Mouse (Mus musculus) spleen, embryonic (tissue): ENCODE results near the gene Tshz3.

Experiments
- CTCF ChIA-PET: fragments of 350-600 bp; sonication (Branson Sonifier 250); formaldehyde crosslinking; loops from one replicate; lab custom pipeline; 2022; lab: Charles Lee

The Tshz3 gene

DNA sequence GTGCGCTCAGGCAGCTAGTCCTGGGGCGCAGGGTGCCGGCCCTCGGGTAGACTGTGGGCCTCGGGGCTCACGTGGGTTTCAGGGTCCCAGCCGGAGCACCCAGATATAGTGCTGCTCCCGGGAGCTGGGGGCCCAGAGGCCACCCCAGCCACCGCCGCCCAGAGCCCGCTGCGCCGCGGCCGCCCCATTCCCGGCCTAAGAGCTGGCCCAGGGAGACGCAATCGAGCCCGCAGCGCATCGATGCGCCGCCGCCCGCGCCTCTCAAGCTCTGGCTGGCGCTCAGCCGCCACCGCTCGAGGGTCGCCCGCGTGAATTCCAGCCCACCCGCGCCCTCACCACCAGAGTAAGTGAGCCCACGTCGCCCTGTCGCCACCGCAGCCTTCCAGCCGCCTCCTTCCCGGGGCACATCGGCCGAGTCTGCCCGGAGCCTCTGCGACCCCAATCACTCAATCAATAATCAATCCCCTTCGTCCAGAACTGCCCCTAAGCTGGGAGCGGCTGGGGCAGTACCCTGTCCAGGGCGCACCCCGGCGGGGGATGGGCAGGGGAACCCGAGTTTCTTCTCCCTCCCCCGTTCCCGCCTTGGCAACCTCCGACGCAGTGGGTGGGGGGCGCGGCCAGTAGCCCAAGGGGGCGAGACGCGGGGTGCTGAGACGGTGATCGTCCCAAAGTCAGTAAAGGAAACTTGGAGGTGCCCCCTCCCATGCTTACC, 1.4 kb upstream of the Tshz3 start:
- CTCF ChIA-PET: no interaction called here

DNA sequence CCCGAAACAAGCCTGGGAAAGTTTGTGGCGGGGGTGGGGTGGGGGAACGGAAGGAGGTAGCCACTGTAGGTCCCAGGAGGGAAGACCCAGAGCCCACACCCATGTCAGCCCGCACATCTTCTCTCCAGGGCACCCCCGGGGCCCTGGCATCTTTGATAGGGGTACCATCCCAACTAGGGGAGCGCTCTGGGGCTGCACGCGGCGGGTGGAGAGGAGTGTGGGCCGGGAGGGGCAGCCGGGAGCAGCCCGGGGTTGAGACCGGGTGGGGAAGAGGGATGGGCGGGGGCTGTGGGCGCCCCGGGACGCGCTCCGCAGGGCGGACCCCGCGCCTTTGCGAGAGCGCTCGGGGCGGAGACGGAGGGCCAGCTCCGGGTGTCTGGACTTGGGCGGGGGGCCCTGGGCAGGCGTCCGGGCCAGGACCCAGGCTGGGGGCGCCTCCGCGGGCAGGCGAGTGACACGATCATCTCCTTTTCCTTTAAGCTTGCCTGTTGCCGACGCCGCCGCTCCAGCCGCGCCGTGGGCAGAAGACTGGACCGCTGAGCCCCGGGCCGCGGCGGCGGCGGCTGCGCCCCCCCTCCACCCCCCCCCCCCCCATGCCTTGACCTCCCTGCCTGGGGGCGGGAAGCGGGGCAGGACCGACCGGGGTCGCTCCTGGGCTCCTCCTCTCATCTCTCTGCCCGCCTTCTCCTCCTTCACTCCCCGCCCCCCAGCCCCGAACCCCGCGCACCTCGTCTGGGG, 631 bp upstream of the Tshz3 start:
- CTCF ChIA-PET: no interaction called here

GRCm38 (mm10) chr7:36698589-36698946, 650 bp downstream of the Tshz3 start:
- CTCF ChIA-PET: no interaction called here

- CTCF ChIA-PET: no interaction called here
Observed at GRCm38 (mm10) chr7:36699001-36699987, 1.4 kb downstream of the Tshz3 start.

- CTCF ChIA-PET: no interaction called here
Observed at GRCm38 (mm10) chr7:36706636-36707035, 8.7 kb downstream of the Tshz3 start.

DNA sequence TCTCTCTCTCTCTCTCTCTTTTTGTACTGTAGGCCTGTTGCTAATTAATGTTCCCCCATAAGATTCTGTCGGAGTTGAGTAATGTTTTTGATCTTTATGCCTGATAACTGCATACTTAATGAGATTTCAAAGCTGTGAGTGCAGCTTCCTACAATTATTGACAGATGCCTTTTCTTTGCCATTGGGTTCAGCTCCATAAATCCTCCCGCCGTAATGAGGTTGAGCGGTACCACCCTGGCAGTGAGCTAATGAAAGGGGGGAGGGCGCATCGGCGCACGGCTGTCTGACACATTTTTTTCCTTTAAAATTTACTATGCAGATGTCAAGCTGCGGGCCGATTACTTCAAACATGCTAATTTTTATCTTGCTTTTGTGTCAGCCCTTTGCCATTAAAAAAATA, 9.3 kb downstream of the Tshz3 start:
- CTCF ChIA-PET: interaction anchor here (0.7 kb wide), 1 partner anchor 637 kb away, joined by 3 read pairs; no protein-coding TSS in a partner anchor

- CTCF ChIA-PET: interaction anchor here (0.7 kb wide), 1 partner anchor 636 kb away, joined by 3 read pairs; no protein-coding TSS in a partner anchor
Observed at GRCm38 (mm10) chr7:36707681-36708350, 9.9 kb downstream of the Tshz3 start.

- CTCF ChIA-PET: no interaction called here
Observed at GRCm38 (mm10) chr7:36708823-36709222, 10.9 kb downstream of the Tshz3 start.

DNA sequence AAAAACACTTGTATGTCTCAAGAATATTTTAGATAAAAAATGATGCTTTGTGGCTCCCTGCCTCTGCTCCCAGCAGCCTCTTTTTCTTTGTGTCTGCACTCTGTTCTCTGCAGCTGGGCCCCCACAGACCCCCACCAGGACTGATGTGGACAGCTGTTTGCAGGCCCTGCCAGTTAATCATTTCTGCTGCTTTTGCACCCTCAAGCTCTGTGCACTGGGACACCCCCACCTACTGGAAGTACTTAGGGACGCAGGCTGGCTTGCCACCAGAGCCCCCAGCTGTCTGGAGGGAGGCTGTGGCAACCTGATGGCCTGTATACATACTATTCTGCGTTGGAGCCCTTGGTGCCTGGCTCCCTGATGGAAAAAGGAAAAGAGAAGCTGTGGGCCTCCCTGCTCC, 11.3 kb downstream of the Tshz3 start:
- CTCF ChIA-PET: no interaction called here

GRCm38 (mm10) chr7:36709974-36710373, 12.1 kb downstream of the Tshz3 start:
- CTCF ChIA-PET: no interaction called here

GRCm38 (mm10) chr7:36710387-36710786, 12.5 kb downstream of the Tshz3 start:
- CTCF ChIA-PET: no interaction called here

DNA sequence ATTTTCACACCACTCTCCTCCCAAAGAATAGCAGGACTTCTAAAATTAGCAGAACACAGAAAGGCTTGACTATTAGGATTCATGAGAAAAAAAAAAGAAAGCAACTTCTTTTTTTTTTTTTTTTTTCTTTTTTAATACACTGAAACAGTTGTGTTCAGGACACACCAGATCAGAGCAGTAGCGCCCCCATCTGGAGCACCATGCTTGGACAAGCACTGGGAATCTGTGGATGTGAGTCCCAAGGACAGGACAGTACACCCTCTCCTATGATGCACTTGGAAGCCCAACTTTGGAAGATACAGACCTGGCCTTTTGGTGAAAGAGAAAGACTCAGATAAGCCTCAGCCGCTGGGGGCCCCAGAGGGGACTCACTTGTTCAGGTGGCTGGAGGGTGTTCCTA, 13.8 kb downstream of the Tshz3 start:
- CTCF ChIA-PET: no interaction called here

DNA sequence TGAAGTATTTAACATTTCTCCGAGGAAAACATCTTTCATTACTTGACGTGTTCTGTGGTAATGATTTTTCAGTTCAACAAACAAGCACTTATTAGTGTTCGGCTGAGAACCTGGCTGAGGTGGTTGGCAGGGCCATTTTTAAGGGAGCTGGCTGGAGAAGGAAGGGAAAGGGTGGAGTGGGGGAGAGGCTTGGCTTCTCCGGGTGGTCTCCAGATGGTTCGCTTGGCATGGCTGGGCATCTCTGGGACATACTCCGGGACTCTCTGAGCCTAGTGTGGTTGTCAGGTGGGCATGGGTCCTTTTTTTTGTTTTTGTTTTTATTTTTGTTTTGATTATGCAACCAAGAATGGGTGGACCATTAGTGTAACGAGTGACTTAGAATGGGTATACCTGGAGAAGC, 16.4 kb downstream of the Tshz3 start:
- CTCF ChIA-PET: no interaction called here

DNA sequence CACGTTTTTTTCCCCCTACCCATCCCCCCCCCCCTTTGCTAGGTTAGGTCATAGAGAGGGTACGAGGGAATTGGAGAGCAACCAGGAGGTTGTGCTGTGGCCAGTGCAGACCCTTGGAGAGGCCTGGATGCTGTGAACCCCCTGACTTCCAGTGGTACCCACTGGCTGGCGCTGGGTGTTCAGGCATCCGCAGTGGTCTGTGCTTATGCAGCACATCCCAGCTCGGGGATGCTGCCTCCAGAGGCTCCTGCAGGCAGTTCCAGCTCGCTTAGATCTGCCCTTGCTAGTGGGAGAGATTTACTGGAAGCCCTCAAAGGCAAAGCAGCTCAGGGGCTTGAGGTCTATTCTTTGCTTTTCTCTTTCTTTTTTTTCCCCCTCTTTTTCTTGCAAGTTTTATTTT, 19.3 kb downstream of the Tshz3 start:
- CTCF ChIA-PET: no interaction called here

DNA sequence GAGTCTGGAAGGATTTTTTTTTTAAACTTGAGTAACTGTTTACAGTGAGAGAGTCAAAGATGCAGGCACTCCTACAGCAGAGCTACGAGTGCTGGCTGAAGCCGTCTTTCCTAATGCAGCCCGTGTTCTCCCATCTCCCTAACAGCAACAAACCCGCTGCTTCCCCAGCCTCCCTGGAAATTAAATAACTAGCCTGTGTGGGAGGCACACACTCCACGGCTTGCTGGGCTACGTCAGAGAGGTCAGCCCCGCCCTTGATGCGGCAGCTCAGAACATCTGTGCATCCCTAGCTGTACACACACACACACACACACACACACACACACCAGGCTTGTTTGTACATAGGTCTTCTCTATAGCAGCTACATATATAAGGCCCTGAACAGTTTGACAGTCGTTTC, 22.9 kb downstream of the Tshz3 start:
- CTCF ChIA-PET: no interaction called here

GRCm38 (mm10) chr7:36736303-36737050, 38.6 kb downstream of the Tshz3 start:
- CTCF ChIA-PET: no interaction called here

DNA sequence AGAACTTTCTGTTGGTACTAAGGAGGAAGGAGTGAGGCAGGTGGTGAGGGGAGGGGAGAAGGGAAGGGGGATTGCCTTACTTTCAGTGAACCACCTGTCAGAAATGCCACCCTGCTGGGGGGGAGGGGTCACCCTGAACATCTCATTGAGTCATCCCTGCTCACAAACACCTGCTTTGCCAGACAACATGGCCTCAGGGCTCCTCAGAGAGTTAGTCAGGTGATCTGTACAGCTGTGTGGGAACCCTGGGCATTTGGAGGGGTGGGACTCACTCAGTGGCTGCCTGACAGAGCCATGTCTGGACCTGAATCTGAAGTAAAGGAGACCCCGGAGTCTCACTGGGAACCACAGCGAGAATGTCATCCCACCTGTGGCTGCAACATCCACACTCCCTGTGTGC, 53.6 kb downstream of the Tshz3 start:
- CTCF ChIA-PET: no interaction called here

DNA sequence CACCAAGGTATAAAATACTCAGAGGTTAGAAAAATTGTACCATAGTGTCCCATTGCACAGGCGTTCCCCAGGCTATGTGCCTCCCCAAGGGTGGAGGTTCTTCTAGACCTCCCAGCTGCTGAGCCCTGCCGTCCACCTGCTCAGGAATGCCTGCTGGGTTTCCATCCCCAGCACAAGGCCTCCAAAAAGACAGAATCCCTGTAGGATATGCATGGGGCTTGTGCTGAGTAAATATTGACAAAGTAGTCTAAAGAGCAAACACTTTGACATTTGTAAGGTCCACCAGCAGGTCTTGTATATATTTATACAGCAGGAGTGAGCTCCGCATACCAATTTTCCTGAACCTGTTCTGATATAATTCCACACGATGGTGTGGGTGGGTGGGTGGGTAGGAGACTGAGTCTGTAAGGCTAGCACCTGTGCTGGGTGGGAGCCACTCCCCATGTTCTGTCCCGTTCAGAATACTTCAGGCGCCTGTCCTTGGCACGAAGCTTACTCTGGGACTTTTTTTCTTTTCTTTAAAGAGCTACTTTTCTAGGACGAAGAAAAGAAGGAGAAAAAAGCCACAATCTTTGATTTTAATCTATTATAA, 69.7 kb downstream of the Tshz3 start:
- CTCF ChIA-PET: no interaction called here

- CTCF ChIA-PET: no interaction called here
Observed at GRCm38 (mm10) chr7:36773086-36773485, 75.2 kb downstream of the Tshz3 start.

DNA sequence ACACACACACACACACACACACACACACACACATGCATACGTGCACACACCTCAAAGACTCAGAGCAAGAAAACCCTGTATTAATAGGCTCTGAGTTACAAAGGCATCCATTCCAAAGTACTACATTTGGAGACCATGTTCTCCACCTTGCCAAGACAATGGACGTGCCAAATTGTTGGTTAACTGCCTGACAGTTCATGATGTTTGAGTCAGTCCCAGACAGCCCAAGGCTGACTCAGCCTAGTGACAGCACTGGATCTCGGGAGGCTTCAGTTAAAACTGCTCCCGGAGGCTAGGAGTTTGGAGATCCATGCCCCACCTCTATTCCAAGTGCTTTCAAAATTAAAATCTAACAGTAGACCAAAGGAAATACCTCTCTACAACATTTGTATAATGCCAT, 79.0 kb downstream of the Tshz3 start:
- CTCF ChIA-PET: no interaction called here
